Mouse (Mus musculus): ENCODE measurements around the gene Vps13a.

The Vps13a gene

DNA sequence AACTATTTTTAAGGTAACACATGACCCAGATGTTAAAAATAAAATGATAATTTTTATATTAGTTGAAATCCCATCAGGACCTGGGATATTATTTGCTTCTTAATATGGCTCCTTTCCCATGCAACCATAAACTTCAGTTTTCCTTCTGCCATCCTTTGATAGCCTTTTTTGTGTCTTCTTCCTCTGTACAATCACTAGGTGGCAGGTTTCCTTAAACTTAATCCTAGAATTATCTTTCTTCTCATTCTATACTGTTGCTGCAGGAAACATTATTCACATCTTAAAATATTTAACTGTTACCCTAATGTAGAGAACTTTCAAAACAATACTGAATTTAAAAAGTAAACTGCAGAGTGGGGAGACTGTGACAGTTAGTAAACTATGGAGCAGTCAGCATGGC lies 24.9 kb downstream of the Vps13a start:
- DNase-seq, result no peak

DNA sequence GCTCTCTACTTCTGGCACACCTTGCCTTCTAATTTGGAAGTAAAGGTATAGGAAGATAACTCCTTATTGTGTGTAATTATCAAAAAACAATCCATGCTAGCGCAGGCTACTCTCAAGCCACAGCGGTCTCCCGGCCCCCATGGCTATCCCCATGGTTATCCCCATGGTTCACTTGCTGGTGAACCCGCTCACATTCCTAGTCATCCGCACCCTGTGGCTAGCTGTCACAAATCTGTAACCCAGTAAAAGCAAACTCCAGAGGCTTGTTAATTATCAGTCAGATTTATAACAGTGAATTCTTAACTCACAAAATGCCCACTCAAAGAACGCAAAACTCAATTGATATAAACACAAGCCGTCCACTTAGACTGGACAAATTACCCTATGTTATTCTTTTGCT lies 25.5 kb downstream of the Vps13a start:
- peak; percentile 27 for DNase-seq

DNA sequence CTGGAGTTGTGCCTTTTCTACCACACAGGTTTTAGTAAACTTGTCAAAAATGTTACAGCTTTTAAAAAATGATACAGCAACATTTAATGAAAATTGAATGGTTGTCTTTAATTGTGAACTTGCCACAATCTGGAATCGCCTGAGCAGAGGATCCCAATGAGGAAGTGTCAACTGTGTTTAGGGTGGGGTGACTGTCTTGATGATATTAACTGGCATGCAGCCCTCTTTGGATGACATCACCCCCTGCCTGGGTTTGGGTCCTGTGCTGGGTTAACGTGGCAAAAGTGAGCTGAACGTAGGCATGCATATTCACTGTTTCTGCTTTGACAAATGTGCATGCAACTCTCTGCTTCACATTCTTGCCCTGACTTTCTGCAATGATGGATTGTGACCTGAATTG lies 27.6 kb downstream of the Vps13a start:
- no peak for DNase-seq

DNA sequence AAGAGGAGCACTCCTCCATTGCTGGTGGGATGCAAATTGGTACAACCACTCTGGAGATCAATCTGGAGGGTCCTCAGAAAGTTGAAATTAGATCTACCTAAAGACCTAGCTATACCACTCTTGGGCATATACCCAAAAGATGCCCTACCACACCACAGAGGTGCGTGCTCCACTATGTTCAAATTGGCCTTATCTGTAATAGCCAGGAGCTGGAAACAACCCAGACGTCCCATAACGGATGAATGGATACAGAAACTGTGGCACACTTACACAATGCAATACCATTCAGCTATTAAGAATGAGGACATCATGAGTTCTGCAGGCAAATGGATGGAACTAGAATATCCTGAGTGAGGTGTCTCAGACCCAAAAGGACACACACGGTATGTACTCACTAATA lies 43.9 kb downstream of the Vps13a start:
- DNase-seq, result no peak

DNA sequence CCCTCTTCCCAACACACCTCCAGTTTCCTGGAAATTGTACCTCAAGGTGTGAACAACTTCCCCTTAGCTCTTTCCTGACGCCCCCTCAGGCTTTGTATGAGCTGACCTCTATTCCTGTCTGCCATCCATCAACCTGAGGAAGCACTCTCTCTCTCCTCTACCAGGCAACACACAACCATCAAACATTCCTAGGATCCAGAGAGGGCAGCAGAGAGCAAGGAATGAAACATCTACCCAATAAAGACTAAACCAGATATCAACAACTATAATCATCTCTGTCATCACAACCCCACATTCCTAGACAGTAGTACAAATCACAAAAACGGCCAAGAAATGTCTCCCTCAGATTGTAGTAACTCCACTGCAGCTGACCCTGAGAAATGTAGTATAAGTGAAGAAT lies 52.0 kb downstream of the Vps13a start:
- DNase-seq, result no peak

GRCm38 (mm10) chr19:16715249-16715648 lies 65.5 kb downstream of the Vps13a start:
- no peak for DNase-seq

DNA sequence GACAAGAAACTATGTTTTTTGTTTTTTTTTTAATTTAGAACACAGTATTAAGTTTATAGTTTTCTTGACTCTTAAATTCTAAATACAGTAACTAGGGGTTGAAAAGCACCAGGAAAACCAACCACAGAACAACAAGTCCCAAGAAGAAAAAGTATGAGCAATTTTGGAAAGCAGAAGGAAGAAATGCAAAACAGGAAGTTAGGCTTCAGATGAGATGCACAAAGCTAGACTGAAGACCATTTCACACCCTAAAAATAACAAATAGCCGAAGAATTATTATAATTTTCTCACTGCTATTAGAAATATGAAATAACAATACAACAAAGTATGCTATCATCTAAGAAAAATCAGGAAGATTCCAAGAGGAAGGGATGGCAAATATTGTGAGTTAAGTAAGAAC lies 78.9 kb downstream of the Vps13a start:
- DNase-seq, result no peak

- DNase-seq, result no peak
Measured at GRCm38 (mm10) chr19:16684922-16685321, 95.8 kb downstream of the Vps13a start.

- DNase-seq, result no peak
Measured at GRCm38 (mm10) chr19:16684210-16684609, 96.5 kb downstream of the Vps13a start.

GRCm38 (mm10) chr19:16625610-16626395 lies 154.9 kb downstream of the Vps13a start:
- DNase-seq, result no peak

- no peak for DNase-seq
Measured at GRCm38 (mm10) chr19:16624994-16625393, 155.7 kb downstream of the Vps13a start.

DNA sequence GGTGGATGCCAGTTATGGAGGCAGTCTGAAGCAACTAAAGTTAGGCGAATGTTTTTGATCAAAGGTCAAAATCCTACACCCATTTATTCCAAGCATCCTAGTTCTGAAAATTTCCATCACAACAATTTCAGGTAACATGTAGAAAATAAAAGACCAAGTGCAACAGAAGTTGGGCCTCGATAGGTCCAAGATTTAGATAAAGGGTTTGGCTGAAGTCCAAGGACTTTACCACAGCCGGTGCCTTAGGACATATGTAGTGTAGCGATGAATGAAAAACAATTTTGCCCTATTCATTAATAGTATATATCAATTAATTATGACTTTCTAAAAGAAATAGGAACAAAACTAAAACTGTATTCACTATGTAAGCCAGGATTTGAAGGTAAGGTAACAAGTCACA lies 157.6 kb downstream of the Vps13a start:
- no peak for DNase-seq

DNA sequence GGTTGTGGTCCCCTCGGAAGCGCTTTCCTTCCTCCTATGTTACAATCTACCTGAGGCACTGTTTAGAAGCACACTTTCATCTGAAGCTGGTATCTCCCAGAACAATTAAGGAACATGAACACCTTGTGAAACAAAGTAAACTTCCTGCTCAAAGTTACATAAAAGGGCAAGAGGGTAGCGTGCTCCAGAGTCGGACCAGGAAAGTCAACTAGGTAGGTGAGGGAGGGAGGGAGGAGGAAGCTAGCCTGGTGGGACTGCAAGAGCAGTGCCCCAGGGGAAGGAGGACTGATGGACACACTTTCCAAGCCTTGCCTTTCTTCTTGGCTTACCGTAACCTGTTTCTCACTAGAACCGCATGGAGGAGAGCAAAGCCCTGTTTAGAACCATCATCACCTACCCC lies 173.1 kb downstream of the Vps13a start:
- DNase-seq, result no peak

GRCm38 (mm10) chr19:16602026-16602425 lies 178.7 kb downstream of the Vps13a start:
- DNase-seq, result no peak

GRCm38 (mm10) chr19:16599298-16599970 lies 181.3 kb downstream of the Vps13a start:
- peak; percentile 57 for DNase-seq

DNA sequence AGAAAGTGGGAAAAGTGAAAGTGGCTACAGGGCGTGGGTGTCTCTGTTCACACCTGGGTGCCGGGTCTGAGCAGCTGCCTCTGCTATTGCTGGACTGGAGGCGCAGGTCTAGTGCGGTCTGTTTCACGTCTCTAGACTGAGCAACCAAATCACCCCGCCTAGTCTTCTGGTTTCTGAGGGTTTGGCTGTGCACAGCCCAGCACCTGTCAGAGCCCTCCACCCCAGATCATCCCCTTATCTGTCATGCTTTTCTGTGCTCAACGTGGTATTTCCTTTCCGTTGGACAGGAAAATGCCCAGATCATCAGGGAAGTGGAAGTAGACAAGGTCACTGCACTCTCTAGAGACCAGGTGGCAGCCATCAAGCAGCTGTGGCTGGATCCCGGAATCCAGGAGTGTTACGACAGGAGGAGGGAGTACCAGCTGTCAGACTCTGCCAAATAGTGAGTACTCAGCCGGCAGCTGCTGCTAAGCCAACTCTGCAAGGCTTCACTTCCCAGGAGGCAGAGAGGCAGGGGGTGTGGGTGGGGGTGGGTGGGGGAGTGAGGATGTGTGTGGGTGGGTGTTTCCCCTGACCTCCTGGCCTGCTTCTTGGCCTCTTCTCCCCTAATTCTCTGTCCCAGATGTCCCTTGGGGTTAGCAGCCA lies 182.0 kb downstream of the Vps13a start:
- DNase-seq, result no peak

GRCm38 (mm10) chr19:16597216-16597615 lies 183.5 kb downstream of the Vps13a start:
- no peak for DNase-seq

GRCm38 (mm10) chr19:16593975-16594317 lies 186.8 kb downstream of the Vps13a start:
- DNase-seq, result no peak

DNA sequence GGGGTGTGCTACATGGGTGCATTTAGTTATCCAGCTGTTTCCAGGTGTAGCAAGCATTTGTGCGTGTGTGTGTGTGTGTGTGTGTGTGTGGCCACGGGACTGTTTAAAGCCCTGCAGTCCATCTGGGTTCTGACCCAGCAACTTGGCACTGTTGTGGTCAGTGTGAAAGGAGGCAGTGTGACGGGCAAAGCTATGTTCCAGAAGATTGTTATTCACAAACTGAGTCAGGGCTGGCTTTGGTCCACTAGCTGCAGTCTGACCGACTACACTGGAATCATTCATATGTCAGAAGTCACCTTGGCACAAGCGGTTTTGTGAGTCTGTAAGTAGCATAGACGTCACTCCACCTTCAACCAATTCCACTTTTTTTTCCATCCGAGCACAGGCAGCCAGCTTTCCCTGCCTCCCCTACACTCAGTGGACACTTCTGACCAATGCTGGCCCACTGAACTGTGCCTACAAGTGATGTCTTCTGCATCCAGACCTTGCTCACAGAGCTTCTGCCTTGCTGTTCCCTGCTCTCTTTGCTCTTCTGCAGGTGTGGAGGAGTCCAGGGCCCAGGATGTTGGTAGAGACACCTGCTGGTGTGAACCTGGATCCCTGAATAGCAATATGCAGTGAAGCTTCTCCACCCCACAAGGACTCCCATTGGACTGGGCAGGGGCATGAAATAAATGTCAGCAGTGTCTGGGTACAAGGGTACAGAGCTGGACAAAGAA lies 187.3 kb downstream of the Vps13a start:
- DNase-seq, result no peak

DNA sequence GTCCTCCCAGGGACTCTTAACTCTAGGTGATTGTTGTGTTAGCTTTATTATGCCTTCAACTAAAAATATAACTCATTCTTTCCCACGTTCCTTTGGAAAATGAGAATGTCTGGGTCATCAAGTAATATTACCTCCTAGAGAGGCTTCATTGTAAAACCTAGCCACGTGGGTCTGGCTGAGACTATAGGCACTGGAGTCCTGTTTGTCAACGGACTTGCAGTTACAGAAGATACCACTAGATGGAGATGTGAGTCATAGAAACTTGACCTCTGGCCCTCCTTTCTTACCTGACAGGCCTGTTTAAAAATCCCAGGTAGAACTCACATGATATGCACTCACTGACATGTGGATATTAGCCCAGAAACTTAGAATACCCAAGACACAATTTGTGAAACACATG lies 195.4 kb downstream of the Vps13a start:
- DNase-seq, result no peak

GRCm38 (mm10) chr19:16584546-16584945 lies 196.2 kb downstream of the Vps13a start:
- no peak for DNase-seq

GRCm38 (mm10) chr19:16580501-16580900 lies 200.2 kb downstream of the Vps13a start:
- DNase-seq, result no peak

GRCm38 (mm10) chr19:16579656-16580260 lies 201.0 kb downstream of the Vps13a start:
- no peak for DNase-seq

All from kidney, adult 11 months (tissue).